Mouse (Mus musculus): ENCODE results near the gene Podxl2. TPM values are rescaled to one million over a fixed set of nuclear protein-coding genes. Genes with fewer than 3 reads are reported as not detected.
A peak's percentile ranks its signal among the peaks of the same experiment; 100 is the strongest.

The Podxl2 gene
- polyA plus RNA-seq, 1 experiment from 2014 or later = 42.5 TPM

DNA sequence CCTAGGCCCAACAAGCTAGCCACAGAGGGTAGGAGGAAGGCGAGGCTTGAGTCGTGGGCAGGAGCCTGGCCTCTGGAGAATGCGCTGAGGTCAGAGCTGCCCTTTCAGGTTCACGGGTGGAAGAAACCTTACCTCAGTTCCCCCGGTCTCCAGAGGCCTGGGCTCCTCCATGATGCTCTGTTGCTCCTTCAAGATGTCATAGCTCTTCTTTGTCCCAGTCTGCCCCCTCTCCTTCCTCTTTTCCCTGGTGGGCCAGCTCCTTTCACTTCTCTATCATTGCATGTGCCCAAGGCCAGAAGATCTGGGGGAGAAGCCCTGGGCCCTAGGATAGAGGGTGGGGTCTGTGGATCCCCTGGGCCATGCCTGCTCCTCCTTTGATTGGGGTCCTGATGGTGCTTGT lies 28.9 kb upstream of the Podxl2 start:
- H3K27ac ChIP-seq = no peak overlapping the region; the same call in 1 of the 2 replicates
- H3K4me3 ChIP-seq = peak overlapping the region; percentile 85
- H3K27me3 ChIP-seq = no peaks in the 10 kb centered on the region
- H3K4me1 ChIP-seq (replicated peaks) = peaks cover 62% of the 10 kb centered on the region
- no peak for ATAC-seq (replicated peaks; ENCODE audit: insufficient number of reproducible peaks, insufficient read depth, low FRiP score, low read depth)
- H3K9me3 ChIP-seq (replicated peaks) = no peaks in the 10 kb centered on the region
- H3K36me3 ChIP-seq = no peaks in the 10 kb centered on the region
- H3K9ac ChIP-seq = peak overlapping the region; percentile 93; the same call in 1 of the 2 replicates
- peak overlapping the region; percentile 98 for H3K4me2 ChIP-seq
- WGBS = 72% methylated on average over 5 of the region's 5 CpGs

GRCm38 (mm10) chr6:88901947-88902820 lies 27.3 kb upstream of the Podxl2 start, which contains the start of gene Tpra1:
Tpra1 (plus strand) TSS chr6:88902251.
- H3K4me1 ChIP-seq (replicated peaks) = peaks cover 68% of the 10 kb centered on the region
- no peaks in the 10 kb centered on the region for H3K27me3 ChIP-seq
- H3K36me3 ChIP-seq = no peaks in the 10 kb centered on the region
- H3K9ac ChIP-seq = peak within 1 kb of the TSS; percentile 93
- peak within 1 kb of the TSS; percentile 97 for H3K27ac ChIP-seq
- under 1% methylated on average over 66 of the region's 66 CpGs for WGBS
- ATAC-seq (replicated peaks; ENCODE audit: insufficient number of reproducible peaks, insufficient read depth, low FRiP score, low read depth) = peak; percentile 81
- H3K4me3 ChIP-seq = peak within 1 kb of the TSS; percentile 85
- peak within 1 kb of the TSS; percentile 98 for H3K4me2 ChIP-seq
- no peaks in the 10 kb centered on the region for H3K9me3 ChIP-seq (replicated peaks)

DNA sequence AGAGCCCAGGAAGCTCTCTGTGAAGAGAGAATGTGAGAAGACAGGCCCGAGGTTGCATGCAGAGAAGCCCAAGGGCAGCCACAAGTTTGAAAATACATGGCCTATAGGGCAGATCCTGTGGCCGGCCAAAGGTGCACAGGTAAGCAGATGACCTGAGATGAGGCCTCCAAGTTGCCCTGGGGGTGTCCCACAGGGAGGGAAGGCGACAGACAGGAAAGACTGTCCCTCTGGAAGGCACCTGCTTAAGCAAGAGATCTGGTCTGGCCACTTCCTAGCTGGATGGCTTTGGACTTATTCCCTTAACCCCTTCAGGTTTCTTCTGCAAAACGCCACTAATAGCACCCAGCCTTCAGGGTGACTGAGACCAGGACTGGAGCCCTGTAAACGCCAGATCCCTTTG lies 26.6 kb upstream of the Podxl2 start:
- Histone ChIP-seq H3K4me1 (replicated peaks) (peaks cover 69% of the 10 kb centered on the region), H3K27me3 (no peaks in the 10 kb centered on the region), H3K9me3 (replicated peaks) (no peaks in the 10 kb centered on the region), H3K4me3 (peak overlapping the region; percentile 85), H3K27ac (peak overlapping the region; percentile 97), H3K4me2 (peak overlapping the region; percentile 98), H3K9ac (peak overlapping the region; percentile 93), H3K36me3 (no peaks in the 10 kb centered on the region)
- 5% methylated on average over 5 of the region's 5 CpGs for WGBS
- ATAC-seq (replicated peaks; ENCODE audit: insufficient number of reproducible peaks, insufficient read depth, low FRiP score, low read depth) = no peak

DNA sequence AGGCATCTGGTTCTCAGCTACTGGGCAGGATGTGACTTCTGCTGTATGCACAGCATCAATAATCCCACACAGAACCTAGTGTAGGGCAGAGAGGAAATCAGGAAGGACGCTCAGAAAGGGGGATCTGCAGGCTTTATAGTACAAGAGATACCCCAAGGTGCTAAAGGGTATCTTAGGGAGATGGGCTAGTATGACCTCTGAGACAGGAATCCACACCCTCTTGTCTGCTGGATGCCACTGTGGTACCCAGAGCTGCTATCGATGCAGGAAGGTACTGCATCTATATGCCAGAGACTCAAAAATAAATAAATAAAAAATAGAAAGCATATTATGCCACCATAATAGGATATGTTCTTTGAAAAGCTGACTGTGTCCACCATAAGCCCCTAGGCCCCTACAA lies 24.8 kb upstream of the Podxl2 start:
- Histone ChIP-seq H3K4me1 (replicated peaks) (peaks cover 57% of the 10 kb centered on the region), H3K27ac (no peak overlapping the region), H3K9me3 (replicated peaks) (no peaks in the 10 kb centered on the region), H3K4me3 (no peak overlapping the region), H3K27me3 (no peaks in the 10 kb centered on the region), H3K9ac (no peak overlapping the region), H3K4me2 (no peak overlapping the region), H3K36me3 (no peaks in the 10 kb centered on the region)
- 85% methylated on average over 2 of the region's 2 CpGs for WGBS
- no peak for ATAC-seq (replicated peaks; ENCODE audit: insufficient number of reproducible peaks, insufficient read depth, low FRiP score, low read depth)

- Histone ChIP-seq H3K4me3 (peak overlapping the region; percentile 78), H3K27ac (peak overlapping the region; percentile 25; the same call in 1 of the 2 replicates), H3K27me3 (no peaks in the 10 kb centered on the region), H3K4me2 (peak overlapping the region; percentile 92), H3K36me3 (no peaks in the 10 kb centered on the region), H3K9me3 (replicated peaks) (no peaks in the 10 kb centered on the region), H3K9ac (peak overlapping the region; percentile 40; the same call in 1 of the 2 replicates), H3K4me1 (replicated peaks) (peaks cover 52% of the 10 kb centered on the region)
- WGBS = 51% methylated on average over 4 of the region's 4 CpGs
- no peak for ATAC-seq (replicated peaks; ENCODE audit: insufficient number of reproducible peaks, insufficient read depth, low FRiP score, low read depth)
These were observed 24.2 kb upstream of the Podxl2 start for GRCm38 (mm10) chr6:88899086-88899485.

- under 1% methylated on average over 33 of the region's 33 CpGs for WGBS
These were observed 23.7 kb upstream of the Podxl2 start, which contains the start of gene Mcm2 for GRCm38 (mm10) chr6:88898534-88899048. Mcm2 (minus strand) TSS chr6:88898780.

DNA sequence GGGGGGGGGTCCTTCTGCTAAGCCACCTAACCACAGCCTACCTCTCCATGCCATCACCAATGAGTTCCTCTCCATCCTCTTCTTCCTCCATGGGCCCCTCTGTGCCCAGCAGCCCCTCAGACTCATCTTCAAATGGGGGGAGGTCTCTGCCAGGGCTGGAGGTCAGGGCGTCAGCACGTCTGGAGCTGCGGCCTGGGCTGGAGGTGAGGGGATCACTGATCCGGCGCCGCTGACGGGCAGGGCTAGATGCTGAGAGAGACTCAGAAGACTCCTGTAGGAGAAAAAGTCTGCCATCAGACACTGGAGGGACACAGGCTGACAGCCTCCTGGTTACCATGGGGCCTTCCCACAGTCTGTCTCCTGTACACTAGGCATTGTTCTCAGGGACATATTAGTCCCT lies 22.4 kb upstream of the Podxl2 start:
- no peak for ATAC-seq (replicated peaks; ENCODE audit: insufficient number of reproducible peaks, insufficient read depth, low FRiP score, low read depth)
- Histone ChIP-seq H3K27me3 (no peaks in the 10 kb centered on the region), H3K4me3 (peak overlapping the region; percentile 78), H3K9ac (peak overlapping the region; percentile 33; the same call in 1 of the 2 replicates), H3K9me3 (replicated peaks) (no peaks in the 10 kb centered on the region), H3K4me1 (replicated peaks) (peaks cover 40% of the 10 kb centered on the region), H3K27ac (no peak overlapping the region), H3K4me2 (peak overlapping the region; percentile 92), H3K36me3 (peaks cover 12% of the 10 kb centered on the region)
- 65% methylated on average over 7 of the region's 7 CpGs for WGBS

More at GRCm38 (mm10) chr6:88898534-88899048, 23.7 kb upstream of the Podxl2 start, which contains the start of gene Mcm2:
- Histone ChIP-seq H3K36me3 (no peaks in the 10 kb centered on the region), H3K4me2 (peak within 1 kb of the TSS; percentile 92), H3K9ac (peak within 1 kb of the TSS; percentile 81), H3K9me3 (replicated peaks) (no peaks in the 10 kb centered on the region), H3K27me3 (no peaks in the 10 kb centered on the region), H3K4me1 (replicated peaks) (peaks cover 47% of the 10 kb centered on the region), H3K27ac (peak within 1 kb of the TSS; percentile 77), H3K4me3 (peak within 1 kb of the TSS; percentile 78)
- ATAC-seq (replicated peaks; ENCODE audit: insufficient number of reproducible peaks, insufficient read depth, low FRiP score, low read depth) = peak; percentile 81

DNA sequence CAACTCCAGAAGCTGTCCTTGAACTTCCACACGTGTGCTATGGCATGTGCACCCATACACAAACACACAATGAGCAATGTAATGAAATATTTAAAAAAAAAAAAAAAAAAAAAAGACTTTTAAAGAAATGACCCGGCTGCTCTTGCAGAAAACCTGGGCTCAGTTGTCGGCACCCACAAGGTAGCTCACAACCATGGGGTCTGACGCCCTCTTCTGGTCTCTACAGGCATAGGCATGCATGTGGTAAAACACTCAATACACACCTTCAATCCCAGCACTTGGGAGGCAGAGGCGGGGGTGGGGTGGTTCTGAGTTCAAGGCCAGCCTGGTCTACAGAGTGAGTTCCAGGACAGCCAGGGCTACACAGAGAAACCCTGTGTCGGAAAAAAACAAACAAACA lies 21.1 kb upstream of the Podxl2 start:
- H3K9ac ChIP-seq = no peak overlapping the region
- H3K27me3 ChIP-seq = no peaks in the 10 kb centered on the region
- H3K9me3 ChIP-seq (replicated peaks) = no peaks in the 10 kb centered on the region
- no peak overlapping the region for H3K27ac ChIP-seq
- no peak for ATAC-seq (replicated peaks; ENCODE audit: insufficient number of reproducible peaks, insufficient read depth, low FRiP score, low read depth)
- peaks cover 24% of the 10 kb centered on the region for H3K36me3 ChIP-seq
- H3K4me1 ChIP-seq (replicated peaks) = peaks cover 32% of the 10 kb centered on the region
- no peak overlapping the region for H3K4me2 ChIP-seq
- WGBS = 76% methylated on average over 6 of the region's 6 CpGs
- H3K4me3 ChIP-seq = no peak overlapping the region

- Histone ChIP-seq H3K4me2 (no peak overlapping the region), H3K9me3 (replicated peaks) (no peaks in the 10 kb centered on the region), H3K27me3 (no peaks in the 10 kb centered on the region), H3K27ac (no peak overlapping the region), H3K4me3 (no peak overlapping the region), H3K36me3 (peaks cover 47% of the 10 kb centered on the region), H3K9ac (no peak overlapping the region), H3K4me1 (replicated peaks) (peaks cover 25% of the 10 kb centered on the region)
- no peak for ATAC-seq (replicated peaks; ENCODE audit: insufficient number of reproducible peaks, insufficient read depth, low FRiP score, low read depth)
- WGBS = 55% methylated on average over 5 of the region's 5 CpGs
These were observed 18.7 kb upstream of the Podxl2 start for GRCm38 (mm10) chr6:88893559-88893958.

- Histone ChIP-seq H3K9ac (no peak overlapping the region), H3K4me1 (replicated peaks) (0 out of 2 replicates have a peak, but pooled peaks cover 5% of the 10 kb centered on the region), H3K27me3 (no peaks in the 10 kb centered on the region), H3K4me2 (no peak overlapping the region), H3K9me3 (replicated peaks) (no peaks in the 10 kb centered on the region), H3K36me3 (peaks cover 73% of the 10 kb centered on the region), H3K27ac (no peak overlapping the region), H3K4me3 (no peak overlapping the region)
- no peak for ATAC-seq (replicated peaks; ENCODE audit: insufficient number of reproducible peaks, insufficient read depth, low FRiP score, low read depth)
- 89% methylated on average over 7 of the region's 7 CpGs for WGBS
These were observed 16.0 kb upstream of the Podxl2 start for GRCm38 (mm10) chr6:88890832-88891231.

DNA sequence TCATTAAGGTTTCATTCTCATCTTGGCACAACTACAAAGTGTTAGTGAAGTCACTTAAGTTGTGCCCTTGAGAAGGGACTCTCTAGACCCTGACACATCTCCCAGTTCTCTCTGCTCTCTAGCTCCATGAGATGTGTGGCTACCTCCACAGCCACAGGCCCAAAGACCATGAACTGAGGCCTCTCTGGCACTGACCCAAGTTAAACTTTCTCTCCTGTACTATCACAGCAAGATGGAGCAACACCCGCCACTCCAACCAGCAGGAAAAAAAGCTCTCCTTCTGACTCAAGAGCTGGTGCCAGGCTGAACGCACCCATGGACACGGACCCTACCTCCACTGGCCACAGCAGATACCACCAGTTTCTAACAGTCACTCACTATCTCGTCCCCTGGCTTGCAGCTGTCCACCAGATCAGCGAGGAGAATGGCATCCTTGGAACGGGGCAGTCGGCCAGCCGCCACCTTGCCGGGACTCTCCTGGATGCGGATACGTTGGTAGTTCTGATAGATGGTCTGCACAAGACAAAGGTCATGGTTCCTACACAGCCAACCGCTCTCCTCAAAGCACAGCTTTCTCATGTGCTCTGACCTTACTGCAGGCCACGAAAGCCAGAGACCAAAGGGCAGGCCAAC lies 14.7 kb upstream of the Podxl2 start:
- Histone ChIP-seq H3K4me1 (replicated peaks) (0 out of 2 replicates have a peak, but pooled peaks cover 3% of the 10 kb centered on the region), H3K36me3 (peaks cover 86% of the 10 kb centered on the region), H3K9me3 (replicated peaks) (no peaks in the 10 kb centered on the region), H3K4me3 (no peak overlapping the region), H3K27me3 (no peaks in the 10 kb centered on the region), H3K9ac (no peak overlapping the region), H3K4me2 (no peak overlapping the region), H3K27ac (no peak overlapping the region)
- WGBS = 81% methylated on average over 13 of the region's 13 CpGs
- no peak for ATAC-seq (replicated peaks; ENCODE audit: insufficient number of reproducible peaks, insufficient read depth, low FRiP score, low read depth)
